Mouse (Mus musculus): ENCODE data around the gene Rfc5. TPM values are rescaled to one million over a fixed set of nuclear protein-coding genes. Genes with fewer than 3 reads are reported as not detected.

The Rfc5 gene
- 10 to 100 TPM; 25.2 to 30.4 TPM for total RNA-seq (2023)

DNA sequence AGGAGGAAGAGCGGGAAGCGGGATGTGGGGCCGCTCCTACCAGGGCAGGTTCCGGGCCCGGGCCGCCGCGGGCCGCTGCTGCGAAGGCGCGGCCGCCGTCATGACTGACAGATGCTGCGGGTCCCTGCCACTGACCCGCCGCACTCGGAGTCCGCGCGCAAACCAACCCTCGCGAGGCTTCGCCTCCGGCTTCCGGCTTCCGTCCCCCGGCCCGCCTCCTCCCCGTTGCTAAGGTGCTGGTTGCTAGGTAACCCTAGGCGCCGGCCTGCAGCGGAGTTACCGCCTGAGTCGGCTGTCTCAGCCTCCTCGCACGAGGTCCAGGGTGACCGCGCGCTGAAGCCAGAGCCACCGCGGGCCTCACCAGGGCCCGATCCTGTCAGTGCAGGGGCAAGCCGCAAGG, at the start of gene Rfc5:
Rfc5 (minus strand) TSS at position 171 of the 400 bp plus-strand sequence.

GRCm38 (mm10) chr5:117413507-117414501, 25.0 kb upstream of the Rfc5 start, which contains the start of gene Ksr2:
Gene Ksr2 (plus strand): TSS chr5:117414000.

GRCm38 (mm10) chr5:117357129-117357477, 31.7 kb downstream of the Rfc5 start, which contains the start of gene Wsb2:
Gene Wsb2 (plus strand): TSS chr5:117357304.

Other genes starting within 250 kb of the Rfc5 start
- gene Pebp1, start 101.4 kb downstream of the Rfc5 start, total RNA-seq (2023), result 10 to 100 TPM; 44.7 to 50.9 TPM
- 1 to 10 TPM; 7.2 to 9.7 TPM for gene Vsig10, start 70.0 kb downstream of the Rfc5 start, total RNA-seq (2023)
- gene Wsb2, start 31.7 kb downstream of the Rfc5 start, total RNA-seq (2023), result 10 to 100 TPM; 38.2 to 39.0 TPM
- gene Ksr2, start 25.0 kb upstream of the Rfc5 start, total RNA-seq (2023), result under 1 TPM in 1 of 2 experiments, not detected in 1; 0.11 TPM